Mouse (Mus musculus): ENCODE data around the gene Nup98.

Gene Nup98

DNA sequence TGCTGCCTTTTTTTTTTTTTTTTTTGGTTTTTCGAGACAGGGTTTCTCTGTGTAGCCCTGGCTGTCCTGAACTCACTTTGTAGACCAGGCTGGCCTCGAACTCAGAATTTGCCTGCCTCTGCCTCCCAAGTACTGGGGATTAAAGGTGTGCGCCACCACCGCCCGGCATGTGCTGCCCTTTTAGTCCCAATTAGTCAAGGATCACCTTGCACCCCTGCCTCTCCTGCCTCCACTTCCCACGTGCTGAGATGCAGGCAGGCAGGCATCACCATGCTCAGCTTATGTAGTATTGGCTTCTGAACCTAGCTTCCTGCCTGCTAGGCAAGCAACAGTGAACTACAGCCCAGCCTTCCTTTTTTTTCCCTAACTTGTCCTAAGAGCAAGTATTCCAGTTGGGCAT is 92.6 kb downstream of the Nup98 start:
- DNase-seq (ENCODE audit: low spot score): no peak

DNA sequence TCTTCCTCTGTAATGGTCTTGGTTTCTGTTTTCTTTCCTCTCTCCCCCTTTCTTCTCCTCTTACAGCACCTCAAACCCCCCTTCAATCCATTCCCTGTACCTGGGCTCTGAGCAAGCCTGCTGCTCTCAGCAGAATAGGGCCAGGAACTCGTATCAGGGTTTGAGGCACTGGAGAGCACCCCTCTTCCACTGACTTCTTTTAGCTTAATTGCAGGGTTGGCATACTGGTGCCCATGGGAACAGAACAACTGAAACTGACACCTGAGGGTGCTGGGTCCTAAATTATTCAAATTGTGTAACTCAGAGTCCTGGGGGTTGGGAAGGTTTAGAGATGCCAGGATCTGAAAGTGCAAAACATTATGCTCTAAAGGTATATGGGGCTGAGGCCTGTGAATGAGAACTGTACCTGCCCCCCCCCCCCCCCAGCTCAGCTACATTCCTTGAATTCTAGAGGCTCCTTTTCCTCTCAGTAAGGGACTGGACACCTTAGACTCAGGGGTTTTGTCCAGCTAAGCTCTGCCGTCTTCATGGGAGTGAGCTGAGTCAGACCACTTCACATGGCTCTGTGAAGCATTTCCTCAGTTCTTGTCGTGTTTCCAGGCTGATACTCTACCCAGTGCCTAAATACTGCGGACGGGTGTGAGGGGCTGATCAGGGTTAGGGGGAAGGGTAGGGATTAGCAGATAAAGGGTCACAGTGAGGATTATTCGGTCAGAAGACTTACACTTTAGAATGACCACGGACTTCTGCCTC is 93.2 kb downstream of the Nup98 start, which contains the start of gene Chrna10:
Gene Chrna10, minus strand, starts transcription at position 250 of the 753 bp plus-strand sequence.
- DNase-seq (ENCODE audit: low spot score): no peak

DNA sequence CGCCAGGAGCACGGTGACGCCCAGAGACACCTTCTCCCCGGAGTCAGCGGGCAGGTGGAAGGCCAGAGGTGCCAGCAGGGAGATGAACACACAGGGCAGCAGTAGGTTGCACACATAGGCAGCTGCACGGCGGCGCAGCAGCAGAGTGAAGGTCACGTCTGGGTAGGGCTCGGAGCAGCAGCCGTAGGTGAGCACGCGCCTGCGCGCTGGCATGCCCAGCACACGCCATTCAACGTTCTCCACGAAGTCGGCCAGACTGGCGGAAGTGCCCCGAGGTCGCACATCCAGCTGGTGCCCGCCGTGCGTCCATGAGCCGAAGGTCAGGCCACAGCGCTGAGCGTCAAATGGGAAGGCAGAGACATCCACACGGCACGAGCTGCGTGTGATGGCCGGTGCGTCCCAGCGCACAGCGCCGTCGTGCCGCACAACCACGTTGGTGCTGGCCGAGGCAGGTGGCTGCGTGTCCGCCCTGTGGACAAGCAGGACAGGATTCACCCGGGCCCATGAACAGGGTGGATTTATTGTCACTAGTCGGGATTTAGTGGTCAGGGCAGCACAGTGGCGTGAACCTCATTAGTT is 96.7 kb downstream of the Nup98 start:
- DNase-seq (ENCODE audit: low spot score): no peak

DNA sequence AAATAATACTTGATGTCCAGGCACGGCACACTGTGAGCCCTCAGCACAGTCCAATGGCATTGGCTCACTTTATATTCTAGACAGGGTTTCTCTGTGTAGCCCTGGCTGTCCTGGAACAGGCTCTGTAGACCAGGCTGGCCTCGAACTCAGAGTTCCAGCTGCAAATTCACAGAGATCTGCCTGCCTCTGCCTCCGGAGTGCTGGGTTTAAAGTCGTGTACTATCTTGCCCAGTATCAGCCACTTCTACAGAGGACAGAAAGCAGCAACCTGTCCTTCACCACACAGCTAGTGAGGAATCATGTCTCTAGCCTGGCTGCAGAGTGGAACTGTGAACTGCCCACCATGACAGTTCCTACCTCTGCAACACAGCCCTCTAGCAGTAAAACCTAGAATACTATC is 100.2 kb downstream of the Nup98 start:
- no peak for DNase-seq (ENCODE audit: low spot score)

DNA sequence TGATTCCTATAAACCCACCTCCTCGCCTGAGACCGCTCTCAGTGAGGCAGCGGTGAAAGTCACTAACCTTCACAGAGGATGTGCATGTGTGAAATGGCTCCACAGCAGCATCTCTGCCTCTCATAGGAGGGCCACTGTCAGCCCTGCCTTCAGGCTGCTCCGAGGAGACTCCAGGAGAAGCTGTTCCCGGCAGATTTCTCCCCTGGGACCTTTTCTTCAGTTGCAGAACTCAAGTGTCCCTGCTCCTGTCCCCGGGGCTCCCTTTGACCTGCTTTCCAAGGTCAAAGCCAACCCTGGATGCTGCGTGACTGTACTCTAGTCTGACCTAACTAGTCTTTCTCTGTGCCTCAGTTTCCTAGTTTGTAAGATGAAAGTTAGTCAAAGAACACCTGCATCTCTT is 100.8 kb downstream of the Nup98 start, which contains the start of gene Art5:
Gene Art5, minus strand, starts transcription at position 319 of the 400 bp plus-strand sequence.
- no peak for DNase-seq (ENCODE audit: low spot score)

DNA sequence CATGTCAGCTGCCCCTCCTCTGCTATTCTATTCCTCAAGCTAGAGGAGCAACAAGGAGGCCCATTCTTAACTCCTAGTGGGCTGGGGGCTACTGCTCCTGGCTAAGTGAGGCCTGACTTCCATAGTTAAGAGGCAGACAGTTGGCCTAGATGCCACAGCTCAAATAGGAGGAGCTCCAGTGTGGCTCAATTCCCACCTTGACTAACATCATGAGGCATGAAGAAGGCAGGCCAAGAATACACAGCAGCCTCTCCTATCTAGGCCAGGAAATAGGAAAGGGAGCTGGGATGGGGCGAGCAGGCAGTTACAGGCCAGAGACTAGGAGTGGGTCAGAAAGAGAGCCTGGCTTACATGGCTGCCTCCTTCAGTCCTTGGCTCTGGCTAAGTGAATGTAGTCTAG is 101.8 kb downstream of the Nup98 start:
- DNase-seq (ENCODE audit: low spot score): no peak

DNA sequence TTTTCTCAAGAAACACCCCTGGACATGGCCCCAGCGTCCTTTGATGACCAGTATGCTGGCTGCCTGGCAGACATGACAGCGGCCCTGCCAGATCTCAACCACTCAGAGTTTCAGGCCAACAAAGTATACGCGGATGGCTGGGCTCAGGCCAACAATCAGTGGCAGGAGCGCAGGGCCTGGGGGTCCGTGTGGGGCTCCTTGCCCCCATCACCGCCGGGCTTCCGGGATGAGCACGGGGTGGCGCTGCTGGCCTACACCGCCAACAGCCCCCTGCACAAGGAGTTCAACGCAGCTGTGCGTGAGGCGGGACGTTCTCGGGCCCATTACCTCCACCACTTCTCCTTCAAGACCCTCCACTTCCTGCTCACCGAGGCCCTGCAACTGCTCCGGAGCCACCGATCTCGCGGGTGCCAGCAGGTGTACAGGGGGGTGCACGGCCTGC is 103.3 kb downstream of the Nup98 start:
- DNase-seq (ENCODE audit: low spot score): no peak

DNA sequence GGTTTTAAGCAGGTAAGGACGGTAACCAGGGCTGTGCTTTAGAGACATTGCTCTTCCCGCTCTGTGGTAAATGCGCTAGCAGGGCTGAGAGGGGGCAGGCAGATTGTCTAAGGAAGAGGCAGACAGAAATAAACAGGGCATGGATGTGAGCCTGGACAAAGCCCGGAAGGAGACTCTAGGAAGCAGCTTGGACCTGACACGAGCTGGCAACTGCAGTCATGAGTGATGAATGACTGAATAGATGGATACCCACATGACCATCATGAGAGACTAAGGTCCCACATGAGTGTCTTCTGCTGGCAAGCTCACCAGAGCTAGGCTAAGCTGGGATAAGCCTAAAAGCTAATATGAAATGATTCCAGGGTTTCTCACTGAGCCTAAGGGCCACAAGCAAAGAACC is 105.8 kb downstream of the Nup98 start:
- DNase-seq (ENCODE audit: low spot score): no peak

DNA sequence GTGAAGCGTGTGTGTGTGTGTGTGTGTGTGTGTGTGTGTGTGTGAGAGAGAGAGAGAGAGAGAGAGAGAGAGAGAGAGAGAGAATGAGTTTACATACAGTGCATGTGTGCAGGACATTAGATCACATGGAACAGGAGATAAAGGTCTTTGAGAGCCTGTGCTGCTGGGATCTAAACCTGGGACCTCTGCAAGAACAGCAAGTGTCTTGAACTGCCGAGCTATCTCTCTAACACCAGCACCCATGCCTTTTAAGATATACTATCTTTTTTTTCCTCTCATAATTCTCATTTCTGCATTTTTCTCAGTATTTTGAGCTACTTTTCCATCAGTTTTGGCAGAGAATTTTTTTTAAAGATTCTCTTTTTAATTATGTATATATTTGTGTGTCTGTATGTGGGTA is 106.4 kb downstream of the Nup98 start:
- DNase-seq (ENCODE audit: low spot score): no peak

DNA sequence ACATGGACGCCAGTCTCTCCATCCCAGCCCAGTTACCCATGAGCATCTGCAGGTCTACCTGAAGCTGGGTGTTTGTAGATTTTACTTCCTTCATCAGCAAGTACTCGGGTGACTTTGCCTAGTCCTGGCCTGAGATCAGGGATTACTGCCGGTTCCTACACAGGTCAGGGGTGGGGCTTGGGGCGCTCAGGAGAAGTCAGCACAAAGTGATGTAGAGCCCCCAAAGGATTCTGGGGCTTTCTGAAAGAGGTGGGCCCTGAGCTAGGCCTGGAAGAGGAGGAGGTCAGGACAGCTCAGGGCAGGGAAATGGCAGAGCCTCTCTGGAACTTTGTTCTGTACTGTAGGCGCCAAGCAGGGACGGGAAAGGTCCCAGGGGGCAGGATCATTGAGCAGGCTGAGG is 107.3 kb downstream of the Nup98 start:
- no peak for DNase-seq (ENCODE audit: low spot score)

DNA sequence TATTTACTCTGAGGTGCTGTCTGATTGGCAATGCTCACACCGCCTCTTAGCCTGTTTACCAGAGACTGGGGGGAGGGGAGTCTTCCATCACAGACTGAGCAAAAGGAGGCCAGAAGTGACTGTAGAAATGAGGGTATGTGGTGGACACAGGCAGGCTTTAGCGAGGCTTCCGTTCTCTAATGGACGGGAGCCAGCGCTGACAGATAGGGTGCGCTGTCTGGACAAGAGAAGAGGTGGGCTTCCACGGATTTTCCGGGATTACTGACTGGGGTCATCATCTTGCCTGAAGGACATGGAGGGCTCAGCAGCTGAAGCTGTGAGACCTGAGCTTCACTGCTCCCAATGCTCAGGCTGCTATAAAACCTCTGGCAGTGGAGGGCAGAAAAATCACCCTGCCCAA is 107.7 kb downstream of the Nup98 start:
- DNase-seq (ENCODE audit: low spot score): no peak

DNA sequence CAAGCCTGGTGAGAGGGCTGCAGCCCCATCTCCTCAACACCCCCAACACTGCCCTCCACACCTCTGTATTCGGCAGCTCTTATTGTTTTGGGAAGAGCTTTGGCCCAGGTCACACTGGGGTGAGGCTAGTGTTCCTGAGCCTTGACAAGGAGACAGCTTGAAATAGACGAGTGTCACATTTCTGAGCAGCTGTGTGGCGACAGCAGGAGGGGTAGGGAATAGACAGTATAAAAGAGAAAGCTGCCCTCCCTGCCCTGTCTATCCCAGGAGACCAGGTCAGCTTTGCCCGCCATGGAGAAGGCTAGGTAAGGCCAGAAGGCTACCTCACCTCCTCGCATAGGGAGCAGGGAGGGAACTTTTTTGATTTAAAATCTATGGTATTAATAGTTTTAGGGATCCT is 108.5 kb downstream of the Nup98 start, which contains the start of gene Art1:
Gene Art1, plus strand, starts transcription at position 257 of the 400 bp plus-strand sequence.
- no peak for DNase-seq (ENCODE audit: low spot score)

DNA sequence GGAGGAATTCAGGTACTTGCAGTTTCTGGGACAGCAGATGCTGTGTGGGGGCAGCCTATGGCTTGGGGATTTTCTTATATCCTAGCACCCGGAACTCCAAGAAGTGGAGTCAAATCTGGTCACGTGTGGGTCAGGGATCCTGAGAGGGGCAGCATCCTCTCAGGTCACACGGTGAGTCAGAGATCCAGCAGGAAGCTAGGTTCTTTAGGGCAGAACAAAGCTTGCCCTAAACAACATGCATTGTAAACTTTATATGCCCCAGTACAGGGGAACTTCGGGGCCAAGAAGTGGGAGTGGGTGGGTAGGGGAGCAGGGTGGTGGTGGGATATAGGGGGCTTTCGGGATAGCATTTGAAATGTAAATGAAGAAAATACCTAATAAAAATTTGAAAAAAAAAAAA is 109.1 kb downstream of the Nup98 start:
- DNase-seq (ENCODE audit: low spot score): no peak

DNA sequence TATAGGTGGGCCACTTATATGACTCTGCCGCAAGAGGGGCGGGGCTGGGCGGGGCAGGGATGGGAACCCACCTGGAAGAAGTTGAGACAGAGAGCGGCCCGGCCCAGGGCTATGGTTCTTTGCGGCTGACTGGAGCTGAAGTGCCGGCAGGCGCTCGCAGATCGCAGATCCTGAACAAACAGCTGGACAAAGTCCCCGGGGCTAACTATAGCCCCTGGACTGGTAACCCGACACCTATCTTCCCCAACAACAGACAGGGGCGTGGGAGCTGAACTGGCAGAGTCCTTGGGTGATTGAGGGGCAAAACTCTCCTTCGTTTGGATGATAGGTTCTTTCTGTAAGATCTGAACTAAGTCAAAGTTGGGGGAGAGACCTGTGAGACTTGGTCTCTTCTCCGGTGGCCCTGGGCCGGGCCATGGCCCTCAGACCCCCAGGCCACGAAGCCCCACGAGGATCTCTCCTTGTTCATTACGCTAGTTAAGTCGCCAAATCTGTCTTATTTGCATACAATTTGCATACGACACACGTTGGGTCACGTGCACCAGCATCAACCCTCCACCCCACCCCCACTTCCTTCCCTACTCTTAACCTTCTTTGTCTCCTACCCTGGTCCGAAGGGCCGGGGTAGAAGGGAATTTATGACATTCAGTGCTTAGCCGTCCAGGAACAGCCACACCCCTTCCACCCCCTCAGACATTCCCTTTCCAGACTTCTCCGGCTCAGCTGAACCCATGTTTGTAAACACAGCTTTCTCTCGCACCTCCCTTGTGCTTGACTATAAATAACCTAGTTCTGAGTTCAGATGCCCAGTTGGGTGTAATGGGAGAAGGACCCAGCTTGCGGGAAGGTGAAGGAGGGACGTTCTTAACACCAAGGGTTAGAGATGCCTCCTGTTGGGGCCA is 110.0 kb downstream of the Nup98 start:
- DNase-seq (ENCODE audit: low spot score): no peak

DNA sequence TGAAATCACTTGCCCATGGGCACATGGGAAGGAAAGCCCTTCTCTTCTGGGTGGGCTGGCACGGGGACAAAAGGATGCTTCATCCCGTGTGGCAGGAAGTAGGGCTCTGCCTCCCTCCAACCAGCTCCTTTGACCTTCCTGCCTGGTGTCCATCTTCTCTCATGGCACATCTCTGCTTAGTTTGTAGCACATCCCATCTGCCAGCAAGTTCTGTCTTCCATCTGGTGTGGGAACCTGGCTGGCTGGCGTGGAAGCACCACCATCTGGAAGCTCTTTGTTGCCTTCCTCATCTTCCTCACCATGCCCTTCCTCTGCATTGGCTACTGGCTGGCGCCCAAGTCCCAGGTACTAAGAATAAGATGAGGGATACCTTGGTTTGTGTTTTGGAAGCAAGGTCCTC is 122.6 kb downstream of the Nup98 start:
- no peak for DNase-seq (ENCODE audit: low spot score)

DNA sequence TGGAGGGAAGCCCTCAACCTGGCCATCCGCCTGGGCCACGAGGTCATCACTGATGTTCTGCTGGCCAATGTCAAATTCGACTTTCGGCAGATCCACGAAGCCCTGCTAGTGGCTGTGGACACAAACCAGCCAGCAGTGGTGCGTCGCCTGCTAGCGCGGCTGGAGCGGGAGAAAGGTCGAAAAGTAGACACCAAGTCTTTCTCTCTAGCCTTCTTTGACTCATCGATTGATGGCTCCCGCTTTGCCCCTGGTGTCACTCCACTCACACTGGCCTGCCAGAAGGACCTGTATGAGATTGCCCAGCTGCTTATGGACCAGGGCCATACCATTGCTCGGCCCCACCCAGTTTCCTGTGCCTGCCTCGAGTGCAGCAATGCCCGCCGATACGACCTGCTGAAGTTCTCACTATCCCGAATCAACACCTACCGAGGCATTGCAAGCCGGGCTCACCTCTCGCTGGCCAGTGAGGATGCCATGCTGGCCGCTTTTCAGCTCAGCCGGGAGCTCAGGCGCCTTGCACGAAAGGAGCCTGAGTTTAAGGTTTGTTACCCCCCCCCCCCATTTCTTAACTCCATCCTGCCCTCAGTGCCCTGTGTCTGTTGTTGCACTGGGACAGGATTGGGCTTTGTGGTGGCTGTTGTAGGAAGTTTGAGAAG is 125.8 kb downstream of the Nup98 start:
- no peak for DNase-seq (ENCODE audit: low spot score)

DNA sequence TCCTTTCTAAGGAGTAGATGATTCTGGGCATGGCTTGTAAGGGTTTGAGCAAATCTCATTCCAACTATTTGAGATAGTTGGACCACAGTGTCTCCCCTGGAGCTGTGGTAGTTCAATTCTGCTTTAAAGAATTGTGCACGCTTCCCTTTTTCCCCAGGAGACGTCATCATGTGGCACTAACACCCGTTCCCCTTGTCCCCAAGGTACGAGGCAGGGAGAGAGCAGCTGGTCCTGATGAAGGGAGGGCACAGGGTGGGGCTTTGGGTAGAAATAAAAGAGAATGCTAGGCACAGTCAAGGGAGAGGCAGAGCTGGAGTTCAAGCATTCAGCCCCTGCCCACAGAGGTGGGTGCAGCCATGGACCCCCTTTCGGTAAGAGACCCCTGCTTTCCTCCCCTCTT is 127.2 kb downstream of the Nup98 start, which contains the start of gene Trpc2:
Gene Trpc2, plus strand, starts transcription at position 301 of the 400 bp plus-strand sequence.
- DNase-seq (ENCODE audit: low spot score): no peak

DNA sequence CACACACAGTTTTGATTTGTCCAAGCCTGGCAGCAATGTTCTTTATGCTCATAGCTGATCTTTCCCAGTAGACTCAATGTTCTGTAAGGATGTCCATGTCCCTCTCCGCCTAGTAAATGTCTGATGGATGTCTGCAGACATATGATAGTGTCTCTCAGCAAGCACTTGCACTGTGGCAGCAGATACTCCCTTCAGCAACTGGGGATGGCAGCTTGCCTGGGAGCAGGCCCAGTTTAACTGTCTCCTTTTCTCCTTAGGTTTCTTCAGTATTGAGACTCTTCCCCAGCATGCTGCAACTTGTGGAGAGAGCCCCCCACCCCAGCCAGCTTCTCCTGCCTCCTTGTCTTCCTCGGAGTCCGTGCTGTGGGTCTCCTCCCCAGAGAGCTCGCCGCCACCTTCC is 128.2 kb downstream of the Nup98 start:
- no peak for DNase-seq (ENCODE audit: low spot score)

DNA sequence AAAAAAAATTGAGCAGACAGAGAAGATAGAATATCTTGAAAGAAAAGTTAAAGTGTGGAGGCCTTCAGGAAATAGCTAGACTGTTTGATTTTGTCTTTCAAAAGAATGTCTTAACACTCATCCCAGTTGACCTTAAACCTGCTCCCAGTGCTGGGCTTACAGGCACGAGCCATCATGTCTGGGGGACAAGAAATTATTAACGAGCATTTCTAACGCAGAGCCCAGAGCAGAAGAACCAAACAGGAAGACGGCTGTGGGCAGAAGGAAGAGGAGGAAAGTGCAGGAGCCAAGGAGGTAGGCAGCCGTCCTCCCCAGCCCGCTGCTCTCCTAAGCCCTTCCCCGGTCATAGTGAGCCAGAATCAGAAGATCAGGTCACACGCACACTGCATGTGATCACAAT is 129.7 kb downstream of the Nup98 start:
- DNase-seq (ENCODE audit: low spot score): no peak

DNA sequence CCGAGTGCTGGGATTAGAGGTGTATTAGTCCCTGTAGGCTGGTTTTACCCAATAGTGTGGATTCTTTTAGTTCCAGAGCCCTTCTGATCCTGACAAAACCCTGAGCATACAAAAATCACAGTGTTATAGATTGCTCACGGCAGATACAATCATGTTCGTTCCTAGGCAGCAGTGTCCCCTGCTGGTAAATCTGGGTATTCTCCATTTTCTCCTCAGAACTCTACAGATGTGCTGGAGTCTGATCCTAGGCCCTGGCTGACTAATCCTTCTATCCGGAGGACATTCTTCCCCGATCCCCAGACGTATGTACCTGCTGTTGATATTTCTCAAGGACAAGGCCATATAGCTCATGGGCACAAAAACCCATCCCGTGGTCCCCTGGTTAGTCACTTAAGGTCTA is 131.5 kb downstream of the Nup98 start:
- DNase-seq (ENCODE audit: low spot score): no peak

DNA sequence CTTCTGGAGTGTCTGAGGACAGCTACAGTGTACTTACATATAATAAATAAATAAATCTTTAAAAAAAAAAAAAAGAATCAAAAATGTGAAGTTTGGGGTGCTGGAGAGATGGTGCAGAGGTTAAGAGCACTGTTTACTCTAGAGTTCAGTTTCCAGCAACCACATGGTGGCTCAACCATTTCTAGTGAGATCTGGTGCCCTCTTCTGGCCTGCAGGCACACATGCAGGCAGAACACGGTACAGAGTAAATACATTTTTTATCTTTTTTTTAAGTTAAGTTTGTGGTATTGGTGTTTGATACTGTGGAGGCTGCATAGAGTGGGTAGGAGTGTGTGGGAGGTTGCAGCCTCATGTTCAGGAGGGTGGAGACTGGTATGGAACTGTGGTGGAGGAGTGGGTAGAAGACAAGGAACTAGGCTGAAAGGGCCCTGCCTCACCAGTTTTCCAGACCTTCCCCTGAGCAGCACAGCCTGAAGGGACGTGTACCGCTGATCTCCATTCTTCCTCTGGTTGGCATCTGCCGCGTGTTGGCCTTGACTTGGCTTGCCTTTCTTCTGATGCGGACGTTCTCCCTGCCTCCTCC is 133.2 kb downstream of the Nup98 start:
- no peak for DNase-seq (ENCODE audit: low spot score)
